ENCODE assay signal across 12 mouse cellular contexts in genomic region chr1:186145444-186145843, GRCm38 (mm10). TPM values are rescaled to one million over a fixed set of nuclear protein-coding genes. Genes with fewer than 3 reads are reported as not detected.
A peak's percentile ranks its signal among the peaks of the same experiment; 100 is the strongest.
DNase-seq lines count a peak whose midpoint lies in the region; ATAC-seq lines count a peak whose summit lies in the region.
"Had no signal": no experiment of that assay in that cellular context is flagged by ENCODE, and none has a peak within 500 bp of the region (broad histone marks: within the 10 kb centered on the region; RNA-seq: fewer than 3 reads in every experiment).

No protein-coding gene starts in this region.

- H3K4me1 ChIP-seq in forebrain, embryonic 16.5 days (replicated peaks; ENCODE audit: control insufficient read depth, insufficient read depth, low read length) = no peaks in the 10 kb centered on the region
- H3K4me1 ChIP-seq in forebrain, embryonic 12.5 days = peaks cover 4% of the 10 kb centered on the region
- no peaks in the 10 kb centered on the region for H3K4me1 ChIP-seq in midbrain, embryonic 11.5 days (ENCODE audit: control insufficient read depth, insufficient read depth, low read length)
- H3K4me1 ChIP-seq in midbrain, embryonic 13.5 days (replicated peaks) = no peaks in the 10 kb centered on the region
- H3K4me1 ChIP-seq in stomach, embryonic 16.5 days (ENCODE audit: control insufficient read depth, insufficient read depth, low read length) = peaks cover 5% of the 10 kb centered on the region

- peaks cover 28% of the 10 kb centered on the region for H3K27me3 ChIP-seq in forebrain, embryonic 16.5 days (replicated peaks; ENCODE audit: control insufficient read depth, insufficient read depth, low read length)
- H3K27me3 ChIP-seq in forebrain, embryonic 12.5 days = no peaks in the 10 kb centered on the region
- no peaks in the 10 kb centered on the region for H3K27me3 ChIP-seq in midbrain, embryonic 11.5 days (ENCODE audit: control insufficient read depth, insufficient read depth, low read length)
- no peaks in the 10 kb centered on the region for H3K27me3 ChIP-seq in midbrain, embryonic 13.5 days
- no peaks in the 10 kb centered on the region for H3K27me3 ChIP-seq in stomach, embryonic 16.5 days (ENCODE audit: control insufficient read depth, insufficient read depth, low read length)

- DNase-seq in midbrain, embryonic 11.5 days (ENCODE audit: low spot score, missing footprints) = no peak
- peak; percentile 23 to 54 for DNase-seq in lung, adult 18-20 months
- no peak for DNase-seq in adrenal gland, postnatal 25 days
- no peak for DNase-seq in layer of hippocampus, postnatal 25 days (ENCODE audit: extremely low spot score in 1 of 2, low spot score in 1 of 2)
- DNase-seq: heart, adult 2 months; kidney, postnatal 14 days had no signal

- H3K27ac ChIP-seq in forebrain, embryonic 16.5 days (ENCODE audit: low read length) = no peak overlapping the region
- H3K27ac ChIP-seq in forebrain, embryonic 12.5 days = no peak overlapping the region
- no peak overlapping the region for H3K27ac ChIP-seq in midbrain, embryonic 11.5 days (ENCODE audit: low read depth, low read length)
- no peak overlapping the region for H3K27ac ChIP-seq in midbrain, embryonic 13.5 days
- no peak overlapping the region for H3K27ac ChIP-seq in stomach, embryonic 16.5 days (ENCODE audit: low read length)
- H3K27ac ChIP-seq: heart, adult 2 months; hindbrain, embryonic 14.5 days had no signal

- no peak overlapping the region for H3K9ac ChIP-seq in forebrain, embryonic 16.5 days (replicated peaks; ENCODE audit: low read depth, low read length)
- no peak overlapping the region for H3K9ac ChIP-seq in forebrain, embryonic 12.5 days
- H3K9ac ChIP-seq in midbrain, embryonic 11.5 days (ENCODE audit: low read length) = no peak overlapping the region
- H3K9ac ChIP-seq in midbrain, embryonic 13.5 days (replicated peaks) = no peak overlapping the region
- H3K9ac ChIP-seq in stomach, embryonic 16.5 days (ENCODE audit: low read length) = no peak overlapping the region
- H3K9ac ChIP-seq: hindbrain, embryonic 14.5 days had no signal

- ATAC-seq in forebrain, embryonic 16.5 days = peak; percentile 36; the same call in 1 of the 2 replicates
- ATAC-seq in forebrain, embryonic 12.5 days (ENCODE audit: low FRiP score) = no peak
- peak; percentile 11; the same call in 1 of the 2 replicates for ATAC-seq in midbrain, embryonic 11.5 days (ENCODE audit: low FRiP score)
- ATAC-seq in midbrain, embryonic 13.5 days = no peak
- peak; percentile 60; the same call in 1 of the 2 replicates for ATAC-seq in stomach, embryonic 16.5 days (ENCODE audit: insufficient read depth, low FRiP score)
- ATAC-seq: midbrain, embryonic 16.5 days had no signal

- H3K36me3 ChIP-seq in forebrain, embryonic 16.5 days (ENCODE audit: control insufficient read depth, insufficient read depth) = no peaks in the 10 kb centered on the region
- H3K36me3 ChIP-seq in forebrain, embryonic 12.5 days (replicated peaks) = no peaks in the 10 kb centered on the region
- H3K36me3 ChIP-seq in midbrain, embryonic 11.5 days (ENCODE audit: control insufficient read depth, insufficient read depth, low read length) = no peaks in the 10 kb centered on the region
- no peaks in the 10 kb centered on the region for H3K36me3 ChIP-seq in midbrain, embryonic 13.5 days
- H3K36me3 ChIP-seq in stomach, embryonic 16.5 days (ENCODE audit: control insufficient read depth, insufficient read depth, low read length) = no peaks in the 10 kb centered on the region

- H3K4me3 ChIP-seq in forebrain, embryonic 16.5 days (replicated peaks; ENCODE audit: low read length) = no peak overlapping the region
- no peak overlapping the region for H3K4me3 ChIP-seq in forebrain, embryonic 12.5 days (replicated peaks)
- H3K4me3 ChIP-seq in midbrain, embryonic 11.5 days (ENCODE audit: low read depth, low read length) = no peak overlapping the region
- H3K4me3 ChIP-seq in midbrain, embryonic 13.5 days (replicated peaks) = no peak overlapping the region
- no peak overlapping the region for H3K4me3 ChIP-seq in stomach, embryonic 16.5 days (replicated peaks; ENCODE audit: low read length)
- H3K4me3 ChIP-seq: heart, adult 2 months had no signal

- H3K9me3 ChIP-seq in forebrain, embryonic 16.5 days (ENCODE audit: control insufficient read depth, low read length) = no peaks in the 10 kb centered on the region
- no peaks in the 10 kb centered on the region for H3K9me3 ChIP-seq in forebrain, embryonic 12.5 days
- H3K9me3 ChIP-seq in midbrain, embryonic 11.5 days (ENCODE audit: control insufficient read depth, low read length) = no peaks in the 10 kb centered on the region
- no peaks in the 10 kb centered on the region for H3K9me3 ChIP-seq in midbrain, embryonic 13.5 days
- H3K9me3 ChIP-seq in stomach, embryonic 16.5 days (replicated peaks; ENCODE audit: control insufficient read depth, low read length) = no peaks in the 10 kb centered on the region

- WGBS in forebrain, embryonic 16.5 days = 51% methylated on average over 6 of the region's 6 CpGs
- 64% methylated on average over 6 of the region's 6 CpGs for WGBS in forebrain, embryonic 12.5 days
- 64% methylated on average over 6 of the region's 6 CpGs for WGBS in midbrain, embryonic 11.5 days
- 56% methylated on average over 6 of the region's 6 CpGs for WGBS in midbrain, embryonic 13.5 days
- WGBS in stomach, embryonic 16.5 days = 17% methylated on average over 6 of the region's 6 CpGs

- no peak overlapping the region for H3K4me2 ChIP-seq in forebrain, embryonic 16.5 days (ENCODE audit: low read length)
- no peak overlapping the region for H3K4me2 ChIP-seq in forebrain, embryonic 12.5 days
- no peak overlapping the region for H3K4me2 ChIP-seq in midbrain, embryonic 11.5 days
- no peak overlapping the region for H3K4me2 ChIP-seq in midbrain, embryonic 13.5 days (replicated peaks)
- peak overlapping the region; percentile 31; the same call in 1 of the 2 replicates for H3K4me2 ChIP-seq in stomach, embryonic 16.5 days (ENCODE audit: low read depth, low read length)
- H3K4me2 ChIP-seq: hindbrain, embryonic 14.5 days had no signal

RNA-seq across cellular contexts. Expression of gene Lyplal1, which starts 28.3 kb away (rescaled TPM):
- 10.3 and 12.2 TPM in 2 replicates for polyA plus RNA-seq in forebrain, embryonic 16.5 days (2015; fragmentation: Nextera tagmentation; extraction: Ambion mirVana)
- 17.0 and 17.2 TPM in 2 replicates for polyA plus RNA-seq in forebrain, embryonic 12.5 days (2016; fragmentation: Nextera tagmentation; extraction: Ambion mirVana)
- polyA plus RNA-seq in midbrain, embryonic 11.5 days (2014; fragmentation: Nextera tagmentation; extraction: Ambion mirVana) = 20.7 and 21.6 TPM in 2 replicates
- 20.3 and 22.5 TPM in 2 replicates for polyA plus RNA-seq in midbrain, embryonic 13.5 days (2015; fragmentation: Nextera tagmentation; extraction: Ambion mirVana)
- polyA plus RNA-seq in stomach, embryonic 16.5 days (2015; fragmentation: Nextera tagmentation; extraction: Ambion mirVana) = 15.9 and 16.5 TPM in 2 replicates
- total RNA-seq in adrenal gland, postnatal 25 days (2021) = 23.2 and 27.5 TPM in 2 replicates
- total RNA-seq in layer of hippocampus, postnatal 25 days (2021) = 10 to 100 TPM; 10.6 to 11.6 TPM

Comparison
In these comparisons a context has a peak if more than half of its experiments do, and no peak if none do; other contexts are left out.
1. ATAC-seq: peak in forebrain, embryonic 16.5 days (single experiment), midbrain, embryonic 11.5 days (single experiment) and stomach, embryonic 16.5 days (single experiment); none in forebrain, embryonic 12.5 days (single experiment) and midbrain, embryonic 13.5 days (single experiment).
2. DNase-seq: peak in lung, adult 18-20 months (2 of 2); none in midbrain, embryonic 11.5 days (single experiment), adrenal gland, postnatal 25 days (single experiment) and layer of hippocampus, postnatal 25 days (0 of 2).